Mouse (Mus musculus): ENCODE results near the gene Orm3.
A peak's percentile ranks its signal among the peaks of the same experiment; 100 is the strongest.

Orm3 gene

GRCm38 (mm10) chr4:63403040-63403959 lies 47.3 kb downstream of the Orm3 start, which contains the start of gene Akna:
Akna (minus strand) TSS chr4:63403354.
- DNase-seq, result peak; percentile 96

GRCm38 (mm10) chr4:63404205-63404604 lies 48.2 kb downstream of the Orm3 start:
- no peak for DNase-seq

- DNase-seq, result no peak
Measured at GRCm38 (mm10) chr4:63405051-63405450, 49.1 kb downstream of the Orm3 start.

- no peak for DNase-seq
Measured at GRCm38 (mm10) chr4:63405683-63406082, 49.7 kb downstream of the Orm3 start.

- no peak for DNase-seq
Measured at GRCm38 (mm10) chr4:63408247-63408646, 52.3 kb downstream of the Orm3 start.

- DNase-seq, result peak; percentile 78
Measured at GRCm38 (mm10) chr4:63408649-63409048, 52.7 kb downstream of the Orm3 start.
